Mouse (Mus musculus) Patski (cell line): ENCODE results near the gene Arl2. TPM values are rescaled to one million over a fixed set of nuclear protein-coding genes. Genes with fewer than 3 reads are reported as not detected.

Source experiments
- ATAC-seq: fragments of 100-300 bp; one replicate; pipeline ENCODE4 v1.8.0; 2021
- CTCF ChIA-PET: fragments of 350-600 bp; sonication (Branson Sonifier 250); formaldehyde crosslinking; loops from one replicate; lab custom pipeline; 2022; ENCODE audit warnings: inconsistent platforms; lab: Charles Lee
- POLR2A ChIA-PET: fragments of 350-600 bp; sonication (Branson Sonifier 250); formaldehyde crosslinking; loops from one replicate; lab custom pipeline; 2022; ENCODE audit warnings: antibody characterized with exemption, inconsistent platforms; lab: Charles Lee
- DNase-seq: peaks from one replicate; pipeline ENCODE4 v3.0.0-alpha.2; 2011; ENCODE audit warnings: low read depth, low spot score
- H3K27me3 ChIP-seq: fragments of 371-371 bp; one replicate; pipeline ENCODE4 v1.5.1; 2021
- CTCF ChIP-seq: fragments of 100-300 bp; IDR thresholded peaks from one replicate; pipeline ENCODE4 v1.5.1; 2021
- in situ Hi-C: fragments of 300-500 bp; cut with MboI; formaldehyde crosslinking; loops from 3 replicates; pipeline ENCODE4 v1.11.1; 2018; ENCODE audit warnings: low pct_unique_long_range_greater_than_20kb, mixed read lengths
- polyA plus RNA-seq: library from polyadenylated mRNA; unstranded; gene quantifications from one replicate; pipeline ENCODE4 v1.2.3, GENCODE M21; 2021

Gene Arl2
- polyA plus RNA-seq, 1 experiment from 2014 or later, result 122 TPM

DNA sequence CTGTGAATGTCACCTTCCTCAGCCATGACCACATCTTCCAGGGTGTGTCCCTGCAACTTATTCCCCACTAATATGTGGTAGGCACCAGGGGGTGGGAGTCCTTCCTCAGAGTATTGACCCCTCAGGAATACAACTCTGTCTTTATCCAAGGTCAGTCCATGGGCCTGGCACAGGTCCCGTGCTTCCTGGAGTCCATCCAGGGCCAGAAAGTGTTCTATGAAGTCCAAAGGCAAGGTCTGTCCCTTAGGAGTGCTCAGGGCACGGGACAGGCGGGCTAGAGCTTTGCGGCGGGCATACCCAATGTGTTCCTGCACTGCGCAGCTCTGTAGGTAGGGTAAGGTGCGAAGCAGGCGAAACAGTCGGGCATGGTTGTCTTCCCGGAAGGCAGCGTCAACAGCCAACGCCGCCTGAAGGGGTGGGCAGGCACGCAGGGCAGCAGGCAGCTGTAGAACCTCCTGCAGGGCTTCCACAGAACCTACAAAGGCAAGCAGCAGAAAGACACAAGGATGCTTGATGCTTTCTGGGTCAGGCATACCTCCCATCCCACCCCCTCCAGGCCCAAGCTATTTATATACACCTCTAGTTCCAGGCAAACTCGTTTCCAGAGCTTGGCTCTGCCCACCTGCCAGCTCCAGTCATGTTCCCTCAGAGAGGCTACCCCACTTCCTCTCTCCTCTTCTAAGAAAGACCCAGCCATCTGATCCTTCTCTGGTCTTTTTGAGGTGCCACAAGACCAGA is 25.1 kb downstream of the Arl2 start:
- DNase-seq (no peak), ATAC-seq (no peak)
- no peak for TF ChIP-seq CTCF
- POLR2A ChIA-PET, result interaction anchor here (1.0 kb wide), 1 partner anchor 247 kb away, joined by 4 read pairs; no protein-coding TSS in a partner anchor
- CTCF ChIA-PET, result interaction anchor here (0.6 to 2.3 kb wide), 2 partner anchors 10 to 49 kb away, joined by 3 to 7 read pairs; no protein-coding TSS in a partner anchor
- no peaks in the 10 kb centered on the region for H3K27me3 ChIP-seq
- in situ Hi-C loops, result no loop called here

DNA sequence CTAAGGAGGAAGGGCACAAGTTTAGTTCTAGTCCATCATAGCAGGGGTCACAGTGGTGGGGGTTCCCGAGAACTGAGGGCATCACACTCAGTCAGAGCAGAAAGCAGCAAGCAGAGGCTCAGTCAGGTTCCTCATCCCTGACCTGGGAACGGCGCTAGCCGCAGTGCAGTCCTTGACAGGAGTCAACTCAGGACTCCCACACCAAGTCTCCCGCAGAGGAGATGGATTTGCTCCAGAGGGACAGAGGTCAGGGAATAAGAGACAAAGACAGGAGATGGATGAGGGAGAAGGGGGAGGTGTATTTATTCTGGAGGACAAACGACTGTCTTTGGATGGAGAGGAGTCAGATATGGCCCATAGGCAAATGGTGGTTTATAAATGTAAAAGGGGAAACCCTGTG is 28.2 kb downstream of the Arl2 start:
- in situ Hi-C loops, result no loop called here
- no peak for ATAC-seq
- H3K27me3 ChIP-seq, result no peaks in the 10 kb centered on the region
- POLR2A ChIA-PET, result no interaction called here
- TF ChIP-seq CTCF, result no peak
- CTCF ChIA-PET, result no interaction called here
- DNase-seq, result no peak

DNA sequence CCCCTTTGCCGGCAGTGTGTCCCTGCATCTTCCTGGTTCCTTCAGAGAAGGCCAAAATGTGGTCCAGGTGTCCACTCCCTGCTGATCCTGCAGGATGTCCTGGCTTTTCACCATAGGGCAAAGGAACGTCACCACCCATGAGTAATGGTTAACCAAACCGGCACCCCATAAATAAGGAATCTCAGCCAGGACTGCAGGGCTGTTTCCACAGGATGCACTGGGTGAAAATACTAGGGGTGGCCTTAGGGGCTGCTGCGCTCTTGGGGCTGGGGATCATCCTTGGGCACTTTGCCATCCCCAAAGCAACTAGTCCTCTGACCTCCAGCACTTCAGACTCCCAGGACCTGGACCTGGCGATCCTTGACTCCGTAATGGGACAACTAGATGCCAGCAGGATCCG is 35.8 kb downstream of the Arl2 start, which contains the start of gene Naaladl1:
Gene Naaladl1 (plus strand): TSS at position 197 of the 400 bp plus-strand sequence.
- ATAC-seq, result no peak
- ChIA-PET POLR2A (no interaction called here), CTCF (interaction anchor here (0.6 kb wide), 1 partner anchor 10 kb away, joined by 3 read pairs; no protein-coding TSS in a partner anchor)
- no peak for DNase-seq
- in situ Hi-C loops, result no loop called here
- H3K27me3 ChIP-seq, result no peaks in the 10 kb centered on the region
- TF ChIP-seq CTCF, result no peak

DNA sequence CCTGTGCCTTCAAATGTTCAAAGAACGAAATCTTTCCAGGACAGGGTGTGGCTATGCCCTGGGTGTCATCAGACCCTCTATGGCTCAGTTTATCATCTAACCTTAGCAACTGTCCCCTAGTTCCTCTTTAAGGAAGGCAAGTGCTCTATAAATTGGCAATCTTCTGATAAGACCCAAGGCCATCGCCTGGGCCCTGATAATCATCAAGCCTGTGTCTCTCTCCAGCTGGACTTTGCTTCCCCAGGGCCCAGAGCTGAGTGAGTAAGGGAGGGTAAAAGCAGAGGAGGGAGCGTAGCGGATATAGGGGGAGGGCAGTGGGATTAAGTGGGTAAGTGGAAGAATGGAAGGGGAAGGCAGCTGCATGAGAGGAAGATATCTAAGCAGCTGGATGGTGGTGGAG is 36.9 kb downstream of the Arl2 start:
- no peaks in the 10 kb centered on the region for H3K27me3 ChIP-seq
- ATAC-seq, result no peak
- ChIA-PET CTCF (interaction anchor here (1.1 kb wide), 1 partner anchor 9 kb away, joined by 4 read pairs; no protein-coding TSS in a partner anchor), POLR2A (no interaction called here)
- TF ChIP-seq CTCF, result no peak
- no peak for DNase-seq
- in situ Hi-C loops, result no loop called here

DNA sequence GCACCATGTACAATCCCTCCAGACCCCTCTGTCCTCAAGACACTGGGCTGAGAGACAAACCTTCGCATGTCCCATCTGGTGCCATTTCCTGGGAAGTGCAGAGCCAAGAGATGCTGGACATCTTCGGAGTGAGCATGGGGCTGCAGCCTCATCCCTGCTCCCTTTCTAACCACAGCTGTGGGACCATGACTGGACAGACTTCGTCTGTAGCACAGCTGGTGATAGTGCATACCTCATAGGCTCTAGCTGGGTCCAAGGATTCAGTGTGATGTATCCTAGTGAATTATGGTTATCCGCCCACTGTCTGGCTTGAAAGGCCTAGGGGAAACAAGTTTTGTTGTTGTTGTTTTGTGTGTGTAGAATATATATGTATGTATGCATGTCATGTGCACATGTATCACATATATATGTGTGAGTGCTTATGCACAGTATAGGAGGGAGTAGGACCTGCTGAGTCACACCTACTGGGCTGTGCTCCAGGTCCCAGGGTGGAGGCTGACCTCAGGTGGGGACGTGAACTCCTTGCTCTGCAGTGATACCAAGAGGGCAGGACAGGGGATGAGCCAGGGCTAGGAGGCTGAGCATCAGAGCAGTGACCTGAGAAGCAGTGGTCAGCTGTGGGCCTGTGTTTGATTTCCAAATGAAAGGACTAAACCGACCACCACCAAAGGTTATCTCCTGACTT is 39.0 kb downstream of the Arl2 start:
- DNase-seq, result no peak
- CTCF ChIA-PET, result interaction anchor here (1.1 to 1.3 kb wide), 2 partner anchors 11 to 127 kb away, joined by 3 to 4 read pairs; no protein-coding TSS in a partner anchor
- ATAC-seq, result no peak

DNA sequence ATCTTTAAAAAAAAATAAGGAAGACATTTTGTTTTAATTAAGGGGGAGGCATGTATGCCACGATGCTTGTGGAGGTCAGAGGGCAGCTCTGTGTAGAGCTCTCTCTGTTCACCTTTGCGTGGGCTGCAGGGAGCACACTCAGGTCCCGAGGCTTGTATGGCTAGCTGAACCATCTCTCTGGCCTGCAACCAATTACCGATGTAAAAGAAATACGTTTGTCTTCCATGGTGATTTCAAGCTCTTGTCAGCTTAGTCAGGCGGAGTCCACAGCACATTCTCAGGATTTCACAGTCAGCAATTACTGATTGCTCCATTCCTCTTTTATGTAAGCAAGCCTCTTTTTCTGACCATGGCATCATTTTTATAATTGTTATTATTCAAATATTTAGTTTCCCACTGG is 40.2 kb downstream of the Arl2 start:
- ChIA-PET CTCF (no interaction called here), POLR2A (no interaction called here)
- DNase-seq, result no peak
- H3K27me3 ChIP-seq, result no peaks in the 10 kb centered on the region
- no peak for TF ChIP-seq CTCF
- in situ Hi-C loops, result no loop called here
- ATAC-seq, result no peak

More for the DNA sequence above, 39.0 kb downstream of the Arl2 start:
- in situ Hi-C loops, result no loop called here
- TF ChIP-seq CTCF, result no peak
- no peaks in the 10 kb centered on the region for H3K27me3 ChIP-seq
- POLR2A ChIA-PET, result no interaction called here

DNA sequence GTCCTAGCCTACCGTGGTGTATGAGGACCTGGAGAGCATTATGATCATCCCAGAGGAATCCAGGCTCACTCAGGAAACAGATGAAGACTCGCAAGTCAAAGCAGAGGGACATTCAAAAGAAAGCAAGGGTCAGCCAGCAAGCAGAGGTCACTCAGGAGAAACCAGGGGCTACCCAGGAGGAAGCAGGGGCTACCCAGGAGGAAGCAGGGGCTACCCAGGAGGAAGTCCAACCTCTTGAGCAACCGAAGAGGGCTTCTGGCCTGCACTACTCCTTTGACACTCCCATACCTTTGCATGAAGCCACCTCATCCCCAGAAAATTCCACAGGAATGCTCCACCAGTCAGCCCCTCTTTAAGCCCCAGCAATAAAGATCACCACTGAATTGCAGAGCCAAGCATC is 43.5 kb downstream of the Arl2 start:
- CTCF ChIA-PET, result no interaction called here
- in situ Hi-C loops, result no loop called here
- POLR2A ChIA-PET, result interaction anchor here (0.7 kb wide), 1 partner anchor 37 kb away, joined by 3 read pairs; no protein-coding TSS in a partner anchor
- ATAC-seq, result no peak
- DNase-seq, result no peak
- no peaks in the 10 kb centered on the region for H3K27me3 ChIP-seq
- TF ChIP-seq CTCF, result no peak

DNA sequence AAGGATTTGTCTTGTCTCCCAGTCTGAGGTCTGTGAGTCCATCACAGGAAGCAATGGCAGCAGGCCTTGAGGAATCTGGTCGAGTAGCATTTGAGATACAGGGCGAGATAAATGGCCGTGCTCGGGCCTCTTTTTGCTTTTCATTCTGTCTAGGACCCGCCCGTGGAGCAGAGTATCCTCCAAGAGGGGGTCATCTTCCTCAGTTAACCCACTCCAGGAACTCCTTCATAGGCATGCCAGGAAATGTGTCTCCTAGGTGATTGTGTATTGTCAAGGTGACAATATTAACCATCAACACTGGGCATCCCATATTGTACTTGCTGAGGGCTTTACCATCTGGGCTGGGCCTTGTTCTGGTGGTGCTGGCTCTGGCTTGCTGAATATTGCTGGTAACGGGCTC is 47.2 kb downstream of the Arl2 start, which contains the start of gene AC131692.1:
Gene AC131692.1 (plus strand): TSS at position 301 of the 400 bp plus-strand sequence.
- ATAC-seq, result no peak
- ChIA-PET CTCF (no interaction called here), POLR2A (no interaction called here)

DNA sequence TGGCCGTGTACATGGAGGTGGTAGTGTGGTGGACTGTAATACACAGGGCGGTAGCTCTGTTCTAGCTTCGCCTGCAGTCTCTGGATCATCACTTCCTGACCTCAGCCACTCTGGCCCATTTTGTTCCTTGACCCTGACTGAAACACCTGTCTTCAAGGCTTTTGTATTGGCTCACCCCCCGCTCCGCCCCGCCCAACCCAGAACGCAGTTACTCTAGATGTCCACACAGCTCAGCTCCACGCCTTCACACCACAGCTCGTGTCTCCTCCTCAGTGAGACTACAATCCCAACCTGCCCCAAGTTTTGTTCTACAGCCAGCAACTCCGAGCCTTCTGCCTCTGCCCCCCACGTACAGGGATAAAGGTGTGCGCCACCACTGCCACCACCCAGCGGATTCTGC is 52.5 kb downstream of the Arl2 start:
- POLR2A ChIA-PET, result interaction anchor here (0.9 kb wide), 1 partner anchor 30 kb away, joined by 3 read pairs; no protein-coding TSS in a partner anchor
- TF ChIP-seq CTCF, result no peak
- ATAC-seq, result no peak

More for the DNA sequence above, 47.2 kb downstream of the Arl2 start, which contains the start of gene AC131692.1:
- no peaks in the 10 kb centered on the region for H3K27me3 ChIP-seq
- TF ChIP-seq CTCF, result no peak
- no peak for DNase-seq
- in situ Hi-C loops, result no loop called here

DNA sequence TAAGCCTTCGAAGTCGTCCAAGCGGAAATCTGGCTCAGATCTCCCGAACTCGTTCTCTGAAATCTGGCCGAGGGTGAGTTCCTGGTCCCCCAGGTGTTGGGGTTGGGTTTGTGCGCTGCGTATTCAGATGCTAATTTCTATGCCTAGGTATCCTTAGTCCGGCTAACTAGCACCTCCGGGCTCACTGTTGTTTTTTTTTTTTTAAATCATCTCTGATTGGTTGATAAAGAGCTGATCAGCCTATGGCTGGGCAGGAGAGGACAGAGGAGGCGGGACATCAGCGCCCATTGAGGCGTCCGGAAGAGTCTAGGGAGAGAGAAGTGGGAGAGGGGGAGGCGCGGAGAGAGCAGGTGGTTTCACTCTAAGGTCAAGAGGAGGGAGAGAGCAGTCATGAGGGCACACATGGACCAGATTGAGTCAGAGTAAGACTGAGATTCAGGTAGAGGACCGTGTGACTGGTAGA is 55.9 kb downstream of the Arl2 start:
- CTCF ChIA-PET, result interaction anchor here (1.5 kb wide), 1 partner anchor 18 kb away, joined by 5 read pairs; no protein-coding TSS in a partner anchor
- POLR2A ChIA-PET, result no interaction called here
- ATAC-seq, result peak; percentile 68
- DNase-seq, result peak; percentile 20
- in situ Hi-C loops, result no loop called here
- TF ChIP-seq CTCF, result no peak
- no peaks in the 10 kb centered on the region for H3K27me3 ChIP-seq

More for the DNA sequence above, 52.5 kb downstream of the Arl2 start:
- in situ Hi-C loops, result no loop called here
- no peaks in the 10 kb centered on the region for H3K27me3 ChIP-seq
- CTCF ChIA-PET, result no interaction called here
- no peak for DNase-seq
